Mouse (Mus musculus) left cerebral cortex, postnatal 36 days (tissue): ENCODE data around the gene Rell1. TPM values are rescaled to one million over a fixed set of nuclear protein-coding genes. Genes with fewer than 3 reads are reported as not detected.

Experiments
- DNase-seq, 2 experiments: peaks; one replicate each; pipeline ENCODE4 v3.0.0; 2021 to 2022; ENCODE audit warnings: low spot score in 2 of 2, mixed read lengths in 1 of 2
- intact Hi-C: fragments of 180-260 bp; cut with DNase I; formaldehyde crosslinking; loops from one replicate; pipeline ENCODE4 v1.15.1; 2025
- total RNA-seq, 2 experiments: library from RNA; stranded (reverse); gene quantifications; 2 replicates each; pipeline ENCODE4 v1.2.3; 2021

The Rell1 gene
- total RNA-seq, result 10 to 100 TPM; 12.5 to 15.4 TPM

DNA sequence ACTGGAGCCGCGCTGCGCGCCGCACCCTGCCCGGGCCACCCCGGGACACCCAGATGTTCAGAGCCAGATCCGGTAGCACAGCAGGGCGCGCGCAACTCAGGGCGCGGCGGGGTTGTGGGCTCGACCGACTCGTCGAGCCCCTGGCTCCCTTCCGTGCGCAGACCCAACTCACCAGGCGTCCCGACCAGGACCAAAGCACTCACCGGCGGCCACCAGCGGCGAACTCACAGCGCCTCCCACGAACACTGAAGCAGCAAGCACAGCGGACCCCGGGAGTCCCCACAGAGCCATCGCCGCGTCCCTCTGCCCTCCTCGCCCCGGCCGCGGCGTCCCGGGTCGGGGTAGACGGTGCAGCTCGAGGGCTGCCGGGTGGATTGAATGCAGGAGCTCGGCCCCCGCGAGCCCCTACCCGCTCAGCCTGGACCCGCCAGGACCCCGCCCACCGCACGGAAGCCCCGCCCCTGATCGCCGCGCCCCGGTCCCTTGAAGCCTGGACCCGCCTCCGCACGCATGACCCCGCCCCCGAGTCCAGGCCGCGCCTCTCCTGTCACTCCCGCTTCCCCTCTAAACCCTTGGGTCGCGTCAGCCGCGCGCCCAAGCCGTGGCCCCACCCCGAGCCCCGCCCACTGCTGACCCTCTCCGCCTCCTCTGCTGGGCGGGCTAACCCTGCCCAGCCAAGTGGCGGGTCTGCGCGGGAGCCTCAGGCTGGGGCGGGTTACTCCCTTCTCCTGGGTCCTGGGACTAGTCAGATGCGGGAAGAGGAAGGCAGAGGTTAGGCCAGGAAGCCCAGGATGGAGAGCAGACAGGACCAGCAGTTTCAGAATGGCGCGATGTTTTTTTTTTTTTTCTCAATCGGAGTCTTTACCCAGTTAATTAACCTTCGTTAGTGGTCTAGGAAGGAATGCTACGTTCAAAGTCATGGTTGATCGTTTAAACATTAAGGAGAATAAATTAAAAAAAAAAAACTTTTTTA lies at the start of gene Rell1:
Gene Rell1 (minus strand): TSS at position 455 of the 973 bp plus-strand sequence.
- intact Hi-C loops, result no loop called here

GRCm38 (mm10) chr5:64012596-64013366 lies 44.1 kb upstream of the Rell1 start:
- intact Hi-C loops, result no loop called here
- no peak for DNase-seq

More for the DNA sequence above, at the start of gene Rell1:
- peak; percentile 90 to 91 for DNase-seq

DNA sequence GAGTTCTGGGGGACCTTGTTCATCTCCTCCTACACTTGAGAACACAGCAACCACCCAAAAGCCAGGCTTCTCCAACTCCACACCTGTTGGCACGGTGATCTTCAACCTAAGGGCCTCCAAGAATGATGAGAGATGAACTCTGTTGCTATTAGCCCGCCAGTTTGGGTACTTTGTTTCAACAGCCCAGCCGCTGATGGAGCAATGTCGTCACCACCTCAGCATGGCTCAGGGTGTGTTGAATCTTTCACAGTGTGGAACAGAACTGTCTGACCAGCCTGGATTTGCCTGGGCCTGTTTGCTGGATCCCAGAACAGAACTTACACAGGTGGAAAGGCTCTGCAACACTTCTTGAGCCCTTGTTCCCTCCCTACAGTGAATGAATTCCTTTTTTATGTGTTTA lies 37.9 kb upstream of the Rell1 start:
- intact Hi-C loops, result no loop called here

DNA sequence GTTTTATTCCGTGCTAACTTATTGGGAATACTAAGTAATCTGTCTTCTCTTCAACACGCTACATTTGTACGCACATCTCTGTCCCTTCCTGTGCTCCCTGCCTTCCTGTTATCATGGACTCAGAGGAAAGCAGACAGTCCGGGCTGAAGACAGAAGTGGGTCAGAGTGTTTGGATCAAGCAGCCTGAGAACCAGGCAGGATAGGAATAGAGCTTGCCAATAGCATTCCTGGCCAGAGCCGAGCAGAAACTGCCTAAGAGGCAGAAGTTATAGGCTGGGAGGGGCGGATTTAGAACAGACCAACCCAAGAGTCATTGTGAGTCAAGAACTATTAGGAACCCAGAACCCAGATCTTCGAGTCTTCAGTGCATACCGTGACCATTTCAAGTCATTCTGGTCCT lies 34.6 kb upstream of the Rell1 start:
- DNase-seq, result no peak
- intact Hi-C loops, result no loop called here

More for the DNA sequence above, 37.9 kb upstream of the Rell1 start:
- DNase-seq, result no peak

DNA sequence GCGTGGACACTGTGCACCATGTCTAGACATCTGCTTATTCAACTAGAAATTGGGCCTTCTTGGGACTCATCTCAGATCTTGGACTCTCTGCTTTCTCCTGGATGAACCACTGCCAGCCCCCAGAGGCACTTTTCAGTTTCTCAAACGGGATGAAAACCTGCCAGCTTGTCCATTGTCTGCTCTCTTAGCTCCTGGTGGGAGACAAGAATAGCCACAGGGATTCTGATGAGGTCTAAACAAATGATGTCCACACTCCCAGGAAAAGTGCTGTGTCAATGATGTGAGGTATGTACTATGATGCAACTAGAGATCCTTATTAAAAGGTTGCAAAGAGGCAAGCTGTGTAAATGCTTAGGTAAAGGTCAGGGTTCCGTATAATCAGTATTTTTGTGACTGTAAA lies 25.2 kb upstream of the Rell1 start:
- intact Hi-C loops, result no loop called here
- DNase-seq, result no peak

DNA sequence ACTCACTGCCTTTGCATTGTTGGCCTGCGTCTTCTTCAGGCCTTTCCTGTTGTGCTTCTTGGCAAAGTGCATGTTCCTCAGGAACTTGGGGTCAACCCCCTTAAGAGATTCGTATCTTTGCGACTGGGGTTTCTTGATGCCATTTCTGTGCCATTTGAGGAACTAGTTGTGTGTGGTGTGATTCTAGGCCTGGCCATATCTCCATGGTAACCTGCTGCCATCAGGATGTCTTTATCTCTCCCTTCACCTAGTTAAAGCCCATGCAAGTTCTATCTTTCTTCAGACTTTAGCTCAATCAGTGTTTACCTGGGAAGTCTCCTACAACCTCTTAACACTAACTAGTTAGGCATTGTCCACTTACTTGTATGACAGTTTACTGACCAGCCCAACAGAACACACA lies 22.0 kb upstream of the Rell1 start:
- no peak for DNase-seq
- intact Hi-C loops, result no loop called here

GRCm38 (mm10) chr5:63986337-63986736 lies 17.6 kb upstream of the Rell1 start:
- DNase-seq, result no peak
- intact Hi-C loops, result no loop called here

- DNase-seq, result no peak
- intact Hi-C loops, result no loop called here
These were observed 13.6 kb upstream of the Rell1 start for GRCm38 (mm10) chr5:63982296-63982695.

DNA sequence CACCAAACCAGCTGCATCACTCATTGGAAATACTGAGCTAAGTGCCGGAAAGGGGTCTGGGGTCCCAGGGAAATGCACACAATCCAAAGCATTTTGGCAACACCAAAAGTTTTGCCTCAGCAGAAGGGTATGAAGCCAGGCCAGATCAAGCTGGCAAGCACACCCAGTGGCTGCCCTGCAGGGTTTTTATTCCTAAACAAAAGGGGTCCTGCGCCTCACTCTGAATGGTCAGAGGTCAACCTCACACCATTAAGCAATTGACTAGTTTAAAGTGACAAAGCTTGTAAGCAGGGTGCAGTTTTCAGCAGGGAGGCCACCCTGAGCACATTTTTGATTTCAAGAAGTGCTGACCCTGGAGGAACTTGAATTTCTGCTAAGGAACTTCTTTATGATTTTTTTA lies 2.3 kb upstream of the Rell1 start:
- intact Hi-C loops, result loop anchor here (10.0 kb wide), 1 partner anchor 94 kb away; no protein-coding TSS in a partner anchor
- no peak for DNase-seq

DNA sequence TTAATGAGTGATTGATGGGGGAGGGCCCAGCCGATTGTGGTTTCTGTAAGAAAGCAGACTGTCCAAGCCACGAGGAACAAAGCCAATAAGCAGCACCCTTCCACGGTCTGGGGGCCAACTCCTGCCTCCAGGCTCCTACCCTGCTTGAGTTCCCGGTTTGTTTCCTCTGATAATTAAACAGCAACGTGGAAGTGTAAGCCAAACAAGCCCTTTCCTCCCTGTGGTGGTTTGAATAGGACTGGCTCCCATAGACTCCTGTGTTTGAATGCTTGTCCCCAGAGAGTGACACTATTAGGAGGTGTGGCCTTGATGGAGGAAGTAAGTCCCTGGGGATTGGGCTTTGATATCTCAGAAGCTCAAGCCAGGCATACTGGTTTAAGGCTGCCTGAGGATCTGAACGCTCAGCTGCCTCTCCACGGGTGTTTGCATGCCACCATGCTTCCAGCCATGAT lies 1.6 kb upstream of the Rell1 start:
- no peak for DNase-seq

DNA sequence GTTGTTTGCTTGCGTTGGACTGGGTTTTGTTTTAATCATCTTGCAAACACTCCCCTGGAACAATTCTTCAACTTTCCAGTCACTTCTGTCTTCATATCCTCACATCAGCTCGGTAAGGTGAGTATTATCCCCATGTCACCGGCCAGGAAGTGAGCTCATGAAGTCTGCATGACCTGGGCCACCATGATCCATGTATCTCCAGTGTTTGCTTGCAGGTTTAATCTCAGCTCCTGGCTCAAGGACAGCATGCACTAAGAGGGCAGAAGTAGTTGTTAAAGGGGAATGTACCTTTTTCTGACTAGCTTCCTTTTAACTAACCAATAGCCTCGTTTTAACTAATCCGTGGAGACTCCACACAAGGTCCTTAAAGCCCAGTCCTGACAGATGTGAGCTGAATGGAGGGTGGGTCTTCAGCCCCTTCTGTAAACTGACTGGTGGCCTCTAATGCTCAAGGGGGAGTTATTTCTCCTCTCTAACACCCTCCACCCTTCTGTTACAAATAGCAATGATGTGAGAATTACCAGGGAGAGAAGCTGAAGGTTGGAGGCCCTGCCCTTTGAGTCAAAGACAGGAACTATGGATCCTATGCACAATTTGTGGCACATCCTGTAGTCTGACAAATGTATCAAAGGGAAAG lies 897 bp upstream of the Rell1 start:
- no peak for DNase-seq
- intact Hi-C loops, result loop anchor here (10.0 kb wide), 1 partner anchor 95 kb away; no protein-coding TSS in a partner anchor

More for the DNA sequence above, 1.6 kb upstream of the Rell1 start:
- intact Hi-C loops, result loop anchor here (10.0 kb wide), 1 partner anchor 94 kb away; no protein-coding TSS in a partner anchor

- no peak for DNase-seq
- intact Hi-C loops, result no loop called here
These were observed 1.0 kb downstream of the Rell1 start for GRCm38 (mm10) chr5:63967591-63968141.

GRCm38 (mm10) chr5:63966379-63966778 lies 2.3 kb downstream of the Rell1 start:
- intact Hi-C loops, result no loop called here
- DNase-seq, result no peak

- no peak for DNase-seq
- intact Hi-C loops, result no loop called here
These were observed 2.8 kb downstream of the Rell1 start for GRCm38 (mm10) chr5:63965946-63966345.

DNA sequence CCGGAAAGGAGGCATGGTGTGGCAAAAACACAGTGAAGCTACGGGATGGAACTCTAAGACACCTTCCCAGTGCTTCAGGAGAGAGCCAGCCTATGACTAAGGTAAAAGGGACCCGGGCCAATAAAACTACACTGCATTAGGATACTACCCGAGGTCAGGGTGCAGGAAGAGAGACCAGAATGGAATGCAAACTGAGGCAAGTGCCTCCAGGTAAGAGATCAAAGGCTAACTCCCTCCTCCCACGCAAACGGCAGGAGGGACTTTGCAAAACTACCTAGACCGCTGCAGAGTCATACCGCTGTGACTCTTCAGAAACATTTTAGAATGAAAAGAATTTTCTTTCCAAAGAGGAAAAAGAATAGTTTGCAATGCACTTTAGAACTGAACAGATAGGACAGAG lies 4.1 kb downstream of the Rell1 start:
- intact Hi-C loops, result no loop called here

DNA sequence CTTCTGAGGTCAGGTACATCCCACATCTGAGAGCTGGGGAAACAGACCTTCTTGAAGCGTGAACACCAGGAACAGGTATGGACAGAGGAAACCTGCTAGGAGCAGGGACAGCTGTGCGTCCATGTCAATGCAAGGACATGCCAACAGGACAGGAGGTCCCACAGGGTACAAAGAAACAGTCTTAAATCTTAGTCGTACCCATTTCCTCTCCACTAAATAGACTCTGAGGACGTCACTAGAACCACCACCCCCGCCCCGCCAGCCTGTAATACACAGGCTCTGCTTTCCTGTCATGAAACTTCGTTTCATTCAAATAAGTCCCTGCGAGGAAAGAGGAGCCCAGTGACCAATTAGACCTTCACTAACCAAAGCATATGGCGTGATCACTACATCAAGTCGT lies 7.0 kb downstream of the Rell1 start:
- intact Hi-C loops, result no loop called here
- DNase-seq, result no peak

More for the DNA sequence above, 4.1 kb downstream of the Rell1 start:
- DNase-seq, result no peak

- no peak for DNase-seq
- intact Hi-C loops, result no loop called here
These were observed 8.1 kb downstream of the Rell1 start for GRCm38 (mm10) chr5:63960565-63960964.

- intact Hi-C loops, result no loop called here
- no peak for DNase-seq
These were observed 9.6 kb downstream of the Rell1 start for GRCm38 (mm10) chr5:63958963-63959708.

DNA sequence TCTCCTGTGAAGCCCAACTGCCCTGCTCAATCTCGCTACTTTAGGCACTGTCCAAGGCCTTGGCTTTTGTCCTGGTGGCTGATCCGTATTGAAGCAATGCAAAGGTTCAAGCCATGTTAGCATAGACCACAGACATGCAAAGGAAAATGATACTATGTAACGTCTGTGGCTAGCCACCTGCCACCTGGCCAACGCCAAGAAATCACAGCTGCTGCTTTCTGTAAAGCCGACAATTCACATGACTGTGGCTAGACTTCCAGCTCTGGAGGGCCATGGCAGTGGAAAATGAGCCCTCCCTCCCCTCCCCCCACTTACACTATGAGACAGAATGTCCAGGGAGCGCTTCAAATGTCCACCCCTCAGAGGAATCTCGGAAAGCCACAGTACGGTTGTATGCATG lies 11.1 kb downstream of the Rell1 start:
- intact Hi-C loops, result no loop called here
- no peak for DNase-seq
